Mouse (Mus musculus): ENCODE measurements around the gene Rtp1.

DNA sequence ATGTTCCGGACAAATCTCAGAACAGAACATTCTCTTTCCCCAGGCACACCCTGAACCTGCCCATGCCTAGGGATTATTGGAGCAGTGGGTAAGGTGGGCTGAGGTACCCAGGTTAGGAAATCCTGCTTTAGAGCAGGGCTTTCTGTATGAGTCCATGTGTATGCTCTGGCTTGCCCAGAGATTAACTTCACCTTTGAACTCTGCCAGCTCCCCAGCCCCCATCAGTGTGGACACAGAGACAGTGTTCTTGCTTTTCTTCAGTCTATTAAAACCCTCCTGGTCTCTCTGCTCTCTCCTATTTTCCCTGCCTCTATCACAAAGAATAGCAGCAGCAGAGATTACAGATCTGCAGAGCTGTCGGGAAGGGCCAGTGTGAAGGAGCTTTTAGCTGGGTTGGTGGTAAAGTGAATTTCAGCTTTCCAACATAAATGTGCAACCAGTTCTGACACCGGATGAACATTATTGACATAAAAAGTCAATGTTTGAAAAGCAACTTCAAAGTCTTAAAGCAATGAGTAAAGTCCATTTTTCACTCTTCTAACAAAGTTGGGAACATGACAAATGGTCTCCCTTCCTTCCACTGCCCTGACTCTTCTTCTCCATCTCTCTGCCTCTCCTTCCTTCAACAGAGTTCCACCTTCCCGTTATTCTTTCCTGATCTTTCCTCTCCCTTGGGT lies 34.9 kb downstream of the Rtp1 start:
- TF ChIP-seq CTCF (IDR thresholded peaks at IDR 0.05; ENCODE audit: control insufficient read depth, insufficient read depth, insufficient read length) (no peak), CEBPB (IDR thresholded peaks at IDR 0.05; ENCODE audit: low read depth) (no peak), USF1 (IDR thresholded peaks at IDR 0.05; ENCODE audit: low read depth) (no peak), MYOD1 (IDR thresholded peaks at IDR 0.05; ENCODE audit: control insufficient read depth, insufficient read length, low read depth) (no peak), FOSL1 (IDR thresholded peaks at IDR 0.05; ENCODE audit: insufficient read depth, low read length, poor library complexity, severe bottlenecking) (no peak), MYOG (IDR thresholded peaks at IDR 0.05; ENCODE audit: control insufficient read depth, extremely low read depth, insufficient read length) (no peak), MAX (IDR thresholded peaks at IDR 0.05) (no peak)
